Mouse (Mus musculus): ENCODE measurements around the gene Gm21987. TPM values are rescaled to one million over a fixed set of nuclear protein-coding genes. Genes with fewer than 3 reads are reported as not detected.

Gene Gm21987
- total RNA-seq, 1 experiment from 2014 or later = not detected

DNA sequence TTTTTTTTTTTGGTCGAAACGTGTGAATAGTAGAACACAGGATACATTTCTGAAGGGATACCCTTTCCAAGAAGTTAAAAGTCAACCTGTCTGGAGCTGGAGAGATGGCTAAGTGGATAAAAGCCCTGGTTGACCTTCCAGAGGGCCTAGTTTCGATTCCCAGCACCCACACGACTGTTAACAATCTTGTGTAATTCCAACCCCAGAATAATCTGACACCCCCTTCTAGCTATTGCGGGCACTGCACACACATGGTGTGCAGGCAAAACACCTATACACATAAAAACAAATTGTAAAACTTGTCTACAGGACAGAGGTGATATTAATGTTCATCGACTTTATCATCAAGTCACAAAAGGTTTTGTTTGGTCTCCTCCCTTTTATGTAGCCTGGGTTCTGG, 748 bp downstream of the Gm21987 start:
- no peak for ATAC-seq (replicated peaks; ENCODE audit: low read depth, poor library complexity, severe bottlenecking)

DNA sequence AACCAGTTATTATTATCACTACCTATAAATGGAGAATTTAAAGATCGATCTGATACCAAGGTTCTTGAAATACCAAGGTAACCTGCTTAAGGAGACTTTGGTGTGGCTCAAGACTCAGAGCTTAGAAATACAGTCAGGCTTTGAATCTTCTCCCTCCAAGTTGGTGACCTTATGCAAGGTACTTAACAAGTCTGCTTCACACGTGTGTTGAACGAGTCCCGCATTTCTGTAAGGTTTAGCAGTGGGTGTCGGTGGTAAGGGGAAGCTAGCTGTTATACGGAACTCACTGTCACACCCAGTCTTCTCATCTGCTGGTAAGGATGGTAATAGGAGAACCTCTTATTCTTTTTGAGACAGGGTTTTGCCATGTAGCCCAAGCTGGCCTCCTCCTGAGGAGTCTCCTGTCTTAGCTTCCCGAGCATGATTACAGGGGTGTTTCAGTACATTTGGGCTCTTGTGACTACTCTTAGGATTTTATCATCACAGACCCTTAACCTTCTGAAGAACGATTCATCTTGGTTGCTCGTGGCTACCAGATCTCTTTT, 1.4 kb downstream of the Gm21987 start:
- ATAC-seq (replicated peaks; ENCODE audit: low read depth, poor library complexity, severe bottlenecking) = no peak

DNA sequence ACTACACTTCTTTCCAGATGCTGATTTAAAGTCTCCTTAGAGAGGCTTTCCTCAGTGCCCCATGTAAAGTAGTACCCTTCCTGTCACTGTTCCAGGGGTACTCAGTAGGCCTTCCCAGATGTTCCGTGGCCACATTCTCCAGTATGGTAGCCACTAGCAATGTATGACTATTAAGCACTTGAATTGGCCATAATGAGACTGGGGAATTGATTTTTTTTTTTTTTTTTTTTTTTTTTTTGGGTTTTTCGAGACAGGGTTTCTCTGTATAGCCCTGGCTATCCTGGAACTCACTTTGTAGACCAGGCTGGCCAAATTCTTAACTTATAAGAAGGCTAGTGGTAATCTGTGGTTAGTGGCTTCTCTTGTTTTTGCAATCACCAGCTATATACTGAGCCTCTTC, 3.0 kb downstream of the Gm21987 start:
- ATAC-seq (replicated peaks; ENCODE audit: low read depth, poor library complexity, severe bottlenecking) = no peak

DNA sequence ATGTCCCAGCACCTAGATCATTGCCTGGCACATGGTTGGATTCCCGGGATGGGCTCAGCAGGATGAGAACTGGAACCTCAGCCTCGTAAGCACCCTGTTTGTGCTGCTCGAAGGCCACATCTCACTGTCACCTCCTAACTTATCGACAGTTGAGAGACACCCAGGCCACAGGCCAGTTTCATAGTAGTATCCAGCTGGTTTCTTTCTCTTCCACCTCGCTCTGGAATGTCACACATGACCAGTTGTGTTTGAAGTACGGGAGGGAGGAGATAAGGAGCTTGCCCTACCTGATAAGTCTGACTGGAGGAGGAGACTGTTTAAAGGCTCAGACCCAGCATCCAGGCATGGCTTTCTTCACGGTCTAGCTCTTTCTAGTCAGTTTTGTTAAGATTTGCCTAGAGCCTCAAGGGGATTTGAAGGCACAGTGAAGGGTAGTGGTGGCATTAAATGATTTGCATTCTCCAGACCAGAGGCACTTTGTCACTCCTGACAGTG, 3.6 kb downstream of the Gm21987 start:
- no peak for ATAC-seq (replicated peaks; ENCODE audit: low read depth, poor library complexity, severe bottlenecking)

DNA sequence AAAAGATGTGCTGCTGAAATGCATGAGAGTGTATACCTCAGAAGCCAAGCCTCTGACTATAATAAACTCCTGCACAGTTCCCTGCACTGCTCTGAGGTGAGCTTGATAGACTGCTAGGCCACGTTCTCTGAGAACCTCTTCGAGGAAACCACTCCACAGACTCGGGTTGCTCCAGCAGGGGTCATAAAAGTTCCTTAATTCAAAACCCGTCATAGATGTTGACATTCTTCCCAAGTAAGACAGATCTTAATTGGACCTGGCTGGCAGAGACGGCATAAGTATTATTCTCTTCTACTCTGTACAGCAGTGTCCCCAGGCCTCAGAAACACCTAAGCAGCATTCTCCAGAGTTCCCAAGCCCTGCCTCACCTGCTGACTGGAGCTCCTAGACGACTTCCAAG, 4.1 kb downstream of the Gm21987 start:
- no peak for ATAC-seq (replicated peaks; ENCODE audit: low read depth, poor library complexity, severe bottlenecking)

DNA sequence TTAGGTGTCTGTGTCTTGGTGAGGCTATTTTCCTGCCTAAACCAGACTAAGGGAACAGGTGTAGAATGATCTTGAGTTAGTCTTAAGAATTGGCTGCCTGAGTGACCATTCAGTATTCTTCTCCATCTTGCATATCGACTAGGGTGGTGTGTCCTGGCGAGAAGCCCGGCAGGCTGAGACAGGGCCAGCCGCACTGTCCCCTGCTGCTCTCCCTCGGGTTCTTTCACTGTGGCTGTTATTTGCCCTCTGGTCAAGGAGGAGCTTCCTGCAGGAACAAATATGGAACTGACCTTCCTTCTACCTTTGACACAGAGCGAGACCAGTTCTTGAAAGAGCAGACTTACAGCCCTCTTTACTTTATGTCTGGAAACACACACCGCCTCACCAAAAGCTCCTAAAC, 5.2 kb downstream of the Gm21987 start:
- ATAC-seq (replicated peaks; ENCODE audit: low read depth, poor library complexity, severe bottlenecking) = no peak

DNA sequence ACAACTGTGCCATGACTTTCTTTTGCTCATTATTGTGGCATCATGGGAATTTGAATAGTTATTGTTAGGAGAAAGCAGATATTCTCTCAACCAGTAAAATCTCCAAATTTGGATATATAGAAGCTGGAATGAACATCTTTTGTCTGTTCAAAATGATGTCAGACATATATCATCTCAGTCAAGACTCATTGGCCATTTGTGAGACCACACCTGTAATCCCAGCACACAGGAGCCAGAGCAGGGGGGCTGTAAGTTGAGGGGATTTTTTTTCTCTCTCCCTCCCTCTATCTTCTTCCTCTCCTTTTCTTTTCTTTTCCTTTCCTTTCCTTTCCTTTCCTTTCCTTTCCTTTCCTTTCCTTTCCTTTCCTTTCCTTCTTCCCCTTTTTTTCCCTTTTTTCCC, 6.0 kb downstream of the Gm21987 start:
- no peak for ATAC-seq (replicated peaks; ENCODE audit: low read depth, poor library complexity, severe bottlenecking)

DNA sequence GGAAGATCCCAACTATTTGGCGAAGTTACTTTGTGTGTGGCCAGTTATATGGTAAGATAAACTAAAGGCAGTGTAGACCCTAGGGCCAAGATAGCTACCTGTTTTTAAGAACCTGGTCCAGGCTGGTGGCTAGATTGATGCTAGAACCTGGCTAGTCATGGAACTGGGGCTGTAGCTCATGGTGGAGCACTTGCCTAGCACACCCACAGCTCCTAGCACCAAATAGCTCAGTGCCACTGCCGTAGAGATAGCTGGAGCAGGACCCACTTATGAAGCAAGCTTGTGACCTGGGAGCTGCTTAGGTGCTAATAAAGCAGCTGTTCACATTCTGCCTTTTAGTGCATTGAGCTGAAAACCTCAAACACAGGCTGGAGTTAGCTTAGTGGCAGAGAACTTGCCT, 6.8 kb downstream of the Gm21987 start:
- ATAC-seq (replicated peaks; ENCODE audit: low read depth, poor library complexity, severe bottlenecking) = peak; percentile 33; the same call in 1 of the 2 replicates

DNA sequence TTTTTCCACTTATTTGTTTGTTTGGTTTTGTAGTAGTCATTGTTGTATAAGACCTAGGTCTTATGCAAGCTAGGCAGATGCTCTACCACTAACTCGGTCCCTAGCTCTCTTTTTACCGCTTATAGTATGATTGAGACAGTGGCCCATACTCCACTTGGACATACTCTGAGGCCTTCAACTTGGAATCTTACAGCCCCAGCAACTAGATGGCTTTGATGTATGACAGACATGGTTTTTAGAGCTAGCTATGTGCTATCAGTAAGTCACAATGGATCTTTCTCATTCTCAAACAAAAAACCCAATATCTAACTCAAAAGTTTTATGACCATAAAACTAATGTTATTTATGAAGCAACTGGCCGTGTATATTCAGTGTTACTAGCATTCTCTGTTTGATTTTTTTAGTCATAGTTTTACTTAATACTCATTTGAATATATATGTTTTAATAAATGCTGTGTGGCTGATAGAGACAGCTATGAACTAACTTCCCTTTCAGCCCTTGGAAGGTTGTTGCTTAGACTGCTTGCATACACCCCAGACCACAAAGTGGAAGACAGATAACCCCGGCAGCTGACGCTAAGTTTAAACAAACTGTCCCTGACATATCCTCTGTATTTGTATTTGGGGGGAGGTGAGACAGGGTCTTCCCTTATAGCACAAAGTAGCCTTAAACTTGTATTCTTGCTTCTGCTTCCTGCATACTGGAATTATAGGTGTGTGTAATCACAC, 7.5 kb downstream of the Gm21987 start:
- ATAC-seq (replicated peaks; ENCODE audit: low read depth, poor library complexity, severe bottlenecking) = peak; percentile 71; the same call in 1 of the 2 replicates

DNA sequence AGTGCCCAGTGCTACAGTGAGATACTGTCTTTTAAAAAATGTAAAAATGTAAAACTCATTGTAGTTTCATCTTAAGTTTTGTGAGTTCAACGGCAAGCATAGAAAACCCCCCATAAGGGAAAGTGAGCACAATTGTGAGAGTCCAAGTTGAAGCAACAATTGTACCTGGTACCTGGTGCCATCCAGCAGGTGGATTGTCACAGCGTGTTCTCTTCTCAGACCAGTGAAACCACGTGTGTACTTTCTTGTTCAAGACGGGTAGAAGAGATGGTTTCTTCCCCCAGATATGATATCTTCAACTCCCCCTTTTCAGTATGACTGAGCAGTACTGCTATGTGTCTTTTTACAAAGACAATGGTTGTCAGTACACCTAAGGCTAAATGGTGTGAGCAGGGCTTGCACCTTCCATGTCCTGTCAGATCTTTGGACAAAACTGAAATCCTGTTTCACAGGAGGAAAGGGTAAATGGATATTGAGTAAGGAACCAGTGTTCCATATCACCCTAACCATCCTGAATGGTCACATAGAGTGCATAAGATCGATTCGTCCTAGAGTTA, 11.5 kb downstream of the Gm21987 start:
- no peak for ATAC-seq (replicated peaks; ENCODE audit: low read depth, poor library complexity, severe bottlenecking)

DNA sequence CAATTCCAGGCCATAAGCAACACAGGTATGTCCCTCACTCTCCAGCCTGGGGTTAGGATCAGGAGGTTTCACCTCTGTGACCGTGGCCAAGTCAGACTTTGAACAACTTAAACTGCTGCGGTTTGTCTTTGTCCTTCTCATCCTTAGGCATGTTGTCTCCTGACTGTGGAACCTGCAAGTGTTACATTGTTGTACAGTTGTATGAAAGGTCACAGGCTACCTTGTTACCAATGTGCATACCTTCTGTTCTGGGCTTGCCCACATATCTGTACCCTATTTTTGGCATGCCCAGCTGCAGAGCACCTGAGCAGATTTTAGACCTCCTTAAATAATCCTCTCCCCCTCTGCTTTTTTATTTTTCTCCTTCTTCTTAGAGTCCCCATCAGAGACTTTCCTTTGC, 12.4 kb downstream of the Gm21987 start:
- no peak for ATAC-seq (replicated peaks; ENCODE audit: low read depth, poor library complexity, severe bottlenecking)

DNA sequence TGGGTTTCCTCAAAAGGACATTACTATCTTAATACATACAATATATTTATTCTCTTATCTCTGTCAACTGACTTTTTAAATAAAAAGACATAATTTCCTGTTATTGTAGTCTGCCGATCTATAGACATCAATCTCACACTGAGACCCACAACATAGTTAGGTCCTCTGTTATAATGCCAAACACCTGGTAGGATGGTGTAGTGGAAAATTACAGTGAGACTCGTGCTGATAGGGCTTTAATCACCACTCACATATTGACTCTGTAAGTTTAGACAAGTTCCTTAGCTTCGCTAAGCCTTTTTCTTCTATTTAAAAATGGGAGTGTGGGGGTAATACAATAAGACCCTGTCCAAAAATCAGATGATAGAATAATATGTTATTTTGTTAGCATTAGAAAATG, 13.0 kb downstream of the Gm21987 start:
- 0 out of 2 replicates have a peak, but pooled peaks have one; percentile 22 for ATAC-seq (replicated peaks; ENCODE audit: low read depth, poor library complexity, severe bottlenecking)

DNA sequence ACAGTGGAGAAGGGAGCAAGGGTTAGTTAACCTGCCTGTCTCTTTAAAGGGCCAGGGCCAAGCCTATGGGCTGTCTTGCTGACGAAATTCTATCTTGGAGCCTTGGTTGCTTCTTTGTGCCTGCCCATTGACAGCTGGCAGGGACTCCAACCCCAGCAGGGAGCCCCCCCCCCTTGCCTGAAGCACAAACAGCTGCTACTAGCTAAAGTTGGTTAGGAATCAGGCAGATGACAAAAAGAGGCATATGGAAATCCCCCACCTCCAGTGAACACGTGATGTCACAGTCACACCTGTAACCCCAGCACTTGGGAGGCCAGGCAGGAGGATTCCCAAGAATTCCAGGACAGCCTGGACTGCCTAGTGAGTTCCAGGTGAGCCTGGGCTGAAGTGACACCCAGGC, 13.5 kb downstream of the Gm21987 start:
- no peak for ATAC-seq (replicated peaks; ENCODE audit: low read depth, poor library complexity, severe bottlenecking)

DNA sequence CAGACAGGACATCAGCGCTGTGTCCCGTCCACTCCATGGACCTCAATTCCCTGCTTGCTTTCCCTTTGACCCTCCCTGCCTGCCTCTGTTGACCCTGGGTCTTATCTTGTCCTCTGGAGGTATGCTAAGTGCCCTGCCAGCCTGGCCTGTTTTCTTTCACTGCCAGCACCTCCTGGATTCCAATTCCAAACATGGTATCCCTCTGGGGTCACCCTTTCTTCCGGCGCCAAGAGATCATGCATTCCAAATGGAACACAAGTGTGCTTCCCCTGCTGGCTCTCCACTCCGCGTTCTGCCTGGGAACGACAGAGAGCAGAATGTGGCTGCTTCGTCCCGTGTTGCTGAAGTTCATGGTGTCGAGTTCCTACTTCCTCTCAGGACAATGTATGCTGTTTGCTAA, 15.1 kb downstream of the Gm21987 start, which contains the start of gene Popdc2:
Gene Popdc2, plus strand, starts transcription at position 277 of the 400 bp plus-strand sequence.
- no peak for ATAC-seq (replicated peaks; ENCODE audit: low read depth, poor library complexity, severe bottlenecking)

DNA sequence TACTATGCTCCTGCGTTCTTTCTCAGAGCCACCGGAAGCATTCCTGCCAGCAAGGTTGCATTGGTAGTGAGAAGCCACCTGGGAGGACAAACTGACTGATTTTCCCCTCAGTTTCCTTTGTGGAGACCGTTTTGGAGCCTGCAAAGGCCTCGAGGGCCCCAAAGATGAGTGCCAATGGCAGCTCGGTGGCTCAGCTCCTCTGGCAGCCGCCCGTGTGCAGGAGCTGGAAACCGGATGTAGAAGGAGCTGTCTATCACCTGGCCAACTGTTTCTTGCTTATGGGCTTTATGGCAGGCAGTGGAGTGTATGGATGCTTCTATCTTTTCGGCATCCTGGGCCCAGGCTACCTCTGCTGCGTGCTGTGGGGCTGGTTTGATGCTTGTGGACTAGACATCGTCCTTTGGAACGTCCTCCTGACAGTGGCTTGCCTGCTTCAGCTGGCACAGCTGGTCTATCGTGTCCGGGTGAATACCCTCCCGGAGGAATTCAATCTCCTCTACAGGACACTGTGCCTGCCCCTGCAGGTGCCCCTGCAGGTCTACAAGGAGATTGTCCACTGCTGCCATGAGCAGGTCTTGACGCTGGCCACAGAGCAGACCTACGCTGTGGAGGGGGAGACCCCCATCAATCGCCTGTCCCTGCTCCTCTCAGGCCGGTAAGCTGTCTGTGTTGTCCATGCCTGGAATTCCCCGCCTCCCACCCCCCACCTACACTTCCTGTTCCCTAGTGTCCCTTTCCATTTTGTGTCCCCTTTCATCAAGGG, 15.8 kb downstream of the Gm21987 start:
- no peak for ATAC-seq (replicated peaks; ENCODE audit: low read depth, poor library complexity, severe bottlenecking)

DNA sequence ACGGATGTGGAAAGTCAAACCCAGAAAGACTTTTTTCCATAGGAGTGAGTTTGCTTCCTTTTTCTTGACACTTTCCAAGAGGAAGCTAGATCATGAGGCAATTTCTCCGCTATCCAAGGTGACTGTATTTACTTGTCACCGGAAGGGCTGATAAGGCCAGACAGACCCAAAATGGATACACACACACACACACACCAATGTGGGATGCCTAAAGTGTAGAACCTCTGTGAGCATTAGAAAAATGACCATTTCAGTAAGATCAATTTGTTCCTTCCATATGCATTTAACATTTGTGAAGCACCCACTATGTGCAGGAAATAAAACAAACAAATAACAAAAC, 16.4 kb downstream of the Gm21987 start:
- no peak for ATAC-seq (replicated peaks; ENCODE audit: low read depth, poor library complexity, severe bottlenecking)

DNA sequence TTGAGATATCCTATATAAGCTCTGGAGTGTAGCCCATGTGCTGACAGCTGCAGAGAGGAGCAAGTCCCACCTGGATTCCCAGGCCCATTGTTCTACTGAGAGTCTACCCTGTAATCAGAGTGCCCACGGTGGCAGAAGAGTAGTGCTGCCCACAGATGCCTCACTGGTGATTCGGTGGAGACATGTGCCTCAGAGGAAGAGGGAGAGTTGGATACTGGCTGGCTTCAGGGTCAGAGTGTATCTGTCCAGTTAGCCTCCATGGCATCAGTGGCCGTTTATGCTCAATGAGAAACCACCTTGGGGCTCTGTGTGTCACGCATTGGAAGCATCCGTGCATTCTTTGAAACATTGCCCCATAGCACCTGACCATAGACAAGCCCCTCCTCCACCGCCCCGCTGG, 16.8 kb downstream of the Gm21987 start:
- no peak for ATAC-seq (replicated peaks; ENCODE audit: low read depth, poor library complexity, severe bottlenecking)

DNA sequence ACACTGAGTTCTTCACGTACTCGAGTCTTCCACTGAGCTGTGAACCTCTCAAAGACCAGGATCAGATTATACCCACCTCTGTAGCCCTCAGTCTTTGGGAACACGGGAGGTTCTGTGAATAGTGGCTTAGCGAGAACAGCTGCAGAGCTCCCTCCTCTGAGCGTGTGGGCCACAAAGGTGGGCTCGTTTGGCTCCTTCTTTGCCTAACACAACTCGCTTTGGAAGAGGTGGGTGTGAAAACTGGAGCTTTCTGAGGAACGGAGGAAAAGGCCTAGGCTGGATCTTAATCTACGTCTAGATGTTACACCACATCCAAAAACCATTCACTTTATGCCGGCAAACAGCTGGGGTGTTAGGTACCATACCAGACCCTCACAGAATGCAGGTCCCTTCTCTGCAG, 18.6 kb downstream of the Gm21987 start:
- no peak for ATAC-seq (replicated peaks; ENCODE audit: low read depth, poor library complexity, severe bottlenecking)

DNA sequence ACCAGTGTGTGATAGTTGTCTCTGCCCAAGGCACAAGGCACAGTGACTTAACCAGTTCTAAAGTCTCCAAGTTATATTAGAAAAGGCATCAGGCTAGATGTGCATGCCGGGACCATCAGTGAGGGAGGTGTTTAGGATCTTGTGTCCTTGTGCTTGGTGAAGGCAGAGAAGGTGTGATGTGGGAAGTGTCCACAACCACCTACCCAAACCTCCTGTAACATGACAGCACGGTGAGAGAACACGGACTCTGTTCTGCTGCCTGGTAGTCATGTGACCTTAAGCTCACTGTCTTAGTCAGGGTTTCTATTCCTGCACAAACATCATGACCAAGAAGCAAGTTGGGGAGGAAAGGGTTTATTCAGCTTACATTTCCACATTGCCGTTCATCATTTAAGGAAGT, 19.4 kb downstream of the Gm21987 start:
- no peak for ATAC-seq (replicated peaks; ENCODE audit: low read depth, poor library complexity, severe bottlenecking)

DNA sequence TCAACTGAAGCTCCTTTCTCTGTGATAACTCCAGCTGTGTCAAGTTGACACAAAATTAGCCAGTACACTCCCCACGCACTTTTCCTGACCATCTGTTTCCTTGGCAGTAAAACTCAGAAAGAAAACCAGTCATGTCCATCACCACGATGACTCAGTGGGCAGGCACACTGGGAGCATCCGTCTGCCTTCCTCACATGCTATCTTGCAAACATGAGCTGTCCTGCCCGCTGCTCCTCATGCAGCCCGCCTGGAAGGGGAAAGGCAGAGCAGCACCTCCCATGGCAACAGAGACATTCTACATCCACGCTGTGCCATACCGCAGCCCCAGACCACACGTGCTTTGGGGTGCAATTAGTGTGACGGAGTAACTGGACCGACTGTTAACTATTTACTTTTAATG, 21.5 kb downstream of the Gm21987 start:
- ATAC-seq (replicated peaks; ENCODE audit: low read depth, poor library complexity, severe bottlenecking) = peak; percentile 65

DNA sequence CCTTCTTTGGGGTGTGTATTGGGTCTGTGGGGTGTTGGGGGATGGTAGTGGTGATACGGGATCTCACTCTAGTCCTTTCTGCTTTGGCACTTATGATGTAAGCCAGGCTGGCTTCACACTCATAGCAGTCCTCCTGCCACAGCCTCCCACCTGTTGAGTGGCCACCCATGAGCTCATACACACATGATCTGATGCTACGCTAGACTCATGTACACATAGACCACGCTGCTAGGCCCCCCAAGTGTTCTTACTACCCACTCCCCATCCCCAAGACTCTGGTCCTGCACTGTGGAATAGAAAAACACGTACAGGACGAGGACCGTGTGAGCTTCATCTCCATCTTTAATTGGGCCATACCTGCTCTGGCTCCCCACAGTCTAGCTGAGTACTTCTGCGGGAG, 22.2 kb downstream of the Gm21987 start:
- no peak for ATAC-seq (replicated peaks; ENCODE audit: low read depth, poor library complexity, severe bottlenecking)

Data from common myeloid progenitor, adult 5-6 weeks (primary cell).